Mouse (Mus musculus): ENCODE data around the gene D10Jhu81e.

D10Jhu81e gene

GRCm38 (mm10) chr10:78127046-78127870 is 42.3 kb downstream of the D10Jhu81e start:
- TF ChIP-seq GATA4 (IDR thresholded peaks at IDR 0.05; ENCODE audit: insufficient replicate concordance, low read length): no peak

- TF ChIP-seq GATA4 (IDR thresholded peaks at IDR 0.05; ENCODE audit: insufficient replicate concordance, low read length): no peak
Observed at GRCm38 (mm10) chr10:78126311-78126710, 43.3 kb downstream of the D10Jhu81e start.

- TF ChIP-seq GATA4 (IDR thresholded peaks at IDR 0.05; ENCODE audit: insufficient replicate concordance, low read length): no peak
Observed at GRCm38 (mm10) chr10:78119422-78119821, 50.2 kb downstream of the D10Jhu81e start.

GRCm38 (mm10) chr10:78115153-78115552 is 54.4 kb downstream of the D10Jhu81e start:
- no peak for TF ChIP-seq GATA4 (IDR thresholded peaks at IDR 0.05; ENCODE audit: insufficient replicate concordance, low read length)

GRCm38 (mm10) chr10:78114521-78115092 is 55.0 kb downstream of the D10Jhu81e start:
- TF ChIP-seq GATA4 (IDR thresholded peaks at IDR 0.05; ENCODE audit: insufficient replicate concordance, low read length): no peak
